Mouse (Mus musculus): ENCODE results near the gene Ctc1.

- TF ChIP-seq POLR2A (IDR thresholded peaks at IDR 0.05; ENCODE audit: borderline replicate concordance, control insufficient read depth, low read depth, low read length) (no peak), CTCF (IDR thresholded peaks at IDR 0.05; ENCODE audit: control insufficient read depth, insufficient read depth, low read length) (no peak)
These were observed 10.5 kb upstream of the Ctc1 start for GRCm38 (mm10) chr11:69005193-69005592.
